Comparison of ENCODE assay signal across 8 mouse cellular contexts in genomic region chr11:75509741-75510626, GRCm38 (mm10). TPM values are rescaled to one million over a fixed set of nuclear protein-coding genes. Genes with fewer than 3 reads are reported as not detected.
A peak's percentile ranks its signal among the peaks of the same experiment; 100 is the strongest.
DNase-seq lines count a peak whose midpoint lies in the region; ATAC-seq and TF ChIP-seq lines count a peak whose summit lies in the region.

Gene Rilp, plus strand, starts transcription at chr11:75510094.

- peak within 1 kb of the TSS; percentile 42 for H3K9ac ChIP-seq in hindbrain, embryonic 15.5 days
- H3K9ac ChIP-seq in limb, embryonic 12.5 days (replicated peaks) = peak within 1 kb of the TSS; percentile 63
- peak within 1 kb of the TSS; percentile 64 for H3K9ac ChIP-seq in midbrain, embryonic 11.5 days (ENCODE audit: low read length)

- no peak for DNase-seq in spleen, adult 2 months (ENCODE audit: low read depth in 1 of 2, low spot score in 2 of 2)
- no peak for DNase-seq in spleen, adult 12 weeks (ENCODE audit: low spot score)
- DNase-seq in cerebellum, postnatal 36 days = peak; percentile 59 to 60
- DNase-seq in gastrocnemius, adult 8-10 months (ENCODE audit: low spot score in 2 of 2) = peak; percentile 83 to 89
- no peak for DNase-seq in midbrain, embryonic 11.5 days (ENCODE audit: low spot score, missing footprints)
- peak; percentile 75 for DNase-seq in thymus, postnatal 14 days

- no peaks in the 10 kb centered on the region for H3K9me3 ChIP-seq in hindbrain, embryonic 15.5 days
- no peaks in the 10 kb centered on the region for H3K9me3 ChIP-seq in limb, embryonic 12.5 days
- no peaks in the 10 kb centered on the region for H3K9me3 ChIP-seq in midbrain, embryonic 11.5 days (ENCODE audit: control insufficient read depth, low read length)

- ATAC-seq in hindbrain, embryonic 15.5 days (ENCODE audit: low FRiP score, low read depth) = peak; percentile 68
- ATAC-seq in limb, embryonic 12.5 days (ENCODE audit: insufficient number of reproducible peaks, insufficient read depth, low FRiP score, low TSS enrichment, low read depth) = peak; percentile 68
- peak; percentile 84 for ATAC-seq in midbrain, embryonic 11.5 days (ENCODE audit: low FRiP score)

- peak within 1 kb of the TSS; percentile 92 for H3K4me2 ChIP-seq in hindbrain, embryonic 15.5 days
- H3K4me2 ChIP-seq in limb, embryonic 12.5 days = peak within 1 kb of the TSS; percentile 90
- H3K4me2 ChIP-seq in midbrain, embryonic 11.5 days = peak within 1 kb of the TSS; percentile 95

- H3K27ac ChIP-seq in spleen, adult 2 months (ENCODE audit: insufficient read depth, low read length) = peak within 1 kb of the TSS; percentile 74
- peak within 1 kb of the TSS; percentile 79 for H3K27ac ChIP-seq in hindbrain, embryonic 15.5 days (replicated peaks)
- peak within 1 kb of the TSS; percentile 75 for H3K27ac ChIP-seq in limb, embryonic 12.5 days
- H3K27ac ChIP-seq in midbrain, embryonic 11.5 days (ENCODE audit: low read depth, low read length) = peak within 1 kb of the TSS; percentile 44

- peak; percentile 3; the same call in 1 of the 2 replicates for TF ChIP-seq CTCF in spleen, adult 2 months (IDR thresholded peaks at IDR 0.05; ENCODE audit: extremely low read depth, insufficient read depth, insufficient read length, insufficient replicate concordance)

- WGBS in spleen, adult 2 months = 8% methylated on average over 43 of the region's 43 CpGs
- 3% methylated on average over 43 of the region's 43 CpGs for WGBS in hindbrain, embryonic 15.5 days
- 3% methylated on average over 43 of the region's 43 CpGs for WGBS in limb, embryonic 12.5 days
- WGBS in midbrain, embryonic 11.5 days = 2% methylated on average over 43 of the region's 43 CpGs

- no peaks in the 10 kb centered on the region for H3K27me3 ChIP-seq in spleen, adult 2 months (ENCODE audit: control insufficient read depth, insufficient read depth, low read length)
- H3K27me3 ChIP-seq in hindbrain, embryonic 15.5 days = no peaks in the 10 kb centered on the region
- no peaks in the 10 kb centered on the region for H3K27me3 ChIP-seq in limb, embryonic 12.5 days
- no peaks in the 10 kb centered on the region for H3K27me3 ChIP-seq in midbrain, embryonic 11.5 days (ENCODE audit: control insufficient read depth, insufficient read depth, low read length)

- no peak for TF ChIP-seq POLR2A in spleen, adult 2 months (IDR thresholded peaks at IDR 0.05; ENCODE audit: low read depth, low read length)

- peaks cover 5% of the 10 kb centered on the region; the same call in 1 of the 2 replicates for H3K4me1 ChIP-seq in spleen, adult 2 months (ENCODE audit: control insufficient read depth, insufficient read depth, insufficient read length)
- peaks cover 20% of the 10 kb centered on the region for H3K4me1 ChIP-seq in hindbrain, embryonic 15.5 days (replicated peaks)
- peaks cover 36% of the 10 kb centered on the region for H3K4me1 ChIP-seq in limb, embryonic 12.5 days (replicated peaks)
- H3K4me1 ChIP-seq in midbrain, embryonic 11.5 days (ENCODE audit: control insufficient read depth, insufficient read depth, low read length) = peaks cover 13% of the 10 kb centered on the region

- H3K4me3 ChIP-seq in spleen, adult 2 months (ENCODE audit: extremely low read depth, insufficient read depth, insufficient read length) = peak within 1 kb of the TSS; percentile 55
- peak within 1 kb of the TSS; percentile 52 for H3K4me3 ChIP-seq in hindbrain, embryonic 15.5 days
- H3K4me3 ChIP-seq in limb, embryonic 12.5 days (replicated peaks) = peak within 1 kb of the TSS; percentile 52
- peak within 1 kb of the TSS; percentile 41 for H3K4me3 ChIP-seq in midbrain, embryonic 11.5 days (ENCODE audit: low read depth, low read length)

- H3K36me3 ChIP-seq in spleen, adult 2 months (ENCODE audit: control insufficient read depth, insufficient read depth, low read length) = peaks cover 26% of the 10 kb centered on the region
- H3K36me3 ChIP-seq in hindbrain, embryonic 15.5 days = peaks cover 42% of the 10 kb centered on the region
- peaks cover 50% of the 10 kb centered on the region for H3K36me3 ChIP-seq in limb, embryonic 12.5 days
- H3K36me3 ChIP-seq in midbrain, embryonic 11.5 days (ENCODE audit: control insufficient read depth, insufficient read depth, low read length) = peaks cover 24% of the 10 kb centered on the region

RNA-seq across cellular contexts. Expression of gene Rilp, which starts in this region (rescaled TPM):
- polyA plus RNA-seq in spleen, adult 2 months (2012; rRNA removed) = 1.1 and 1.6 TPM in 2 replicates
- total RNA-seq in gastrocnemius, adult 8-10 months (2022) = 10 to 100 TPM; 28.7 to 34.0 (median 30.9) TPM
- 2.7 and 3.1 TPM in 2 replicates for polyA plus RNA-seq in hindbrain, embryonic 15.5 days (2015; fragmentation: Nextera tagmentation; extraction: Ambion mirVana)
- 0.26 and 0.67 TPM in 2 replicates for polyA plus RNA-seq in limb, embryonic 12.5 days (2016; fragmentation: Nextera tagmentation; extraction: Ambion mirVana)
- polyA plus RNA-seq in midbrain, embryonic 11.5 days (2014; fragmentation: Nextera tagmentation; extraction: Ambion mirVana) = 0.53 and 0.72 TPM in 2 replicates

Comparison
In these comparisons a context has a peak if more than half of its experiments do, and no peak if none do; other contexts are left out.
1. Peak in ATAC-seq, H3K4me3 ChIP-seq, H3K27ac ChIP-seq, H3K9ac ChIP-seq and H3K4me2 ChIP-seq in limb, embryonic 12.5 days; RNA of the gene not detected or under 1 TPM.
2. Peak in ATAC-seq, H3K4me3 ChIP-seq, H3K27ac ChIP-seq, H3K9ac ChIP-seq and H3K4me2 ChIP-seq in midbrain, embryonic 11.5 days; RNA of the gene not detected or under 1 TPM.
3. DNase-seq: peak in cerebellum, postnatal 36 days (2 of 2), gastrocnemius, adult 8-10 months (2 of 2) and thymus, postnatal 14 days (single experiment); none in spleen, adult 2 months (0 of 2), spleen, adult 12 weeks (single experiment) and midbrain, embryonic 11.5 days (single experiment).
4. Peak in every context shown above with its lines, with median percentiles within 50 percentile points of each other: H3K27ac ChIP-seq, H3K4me3 ChIP-seq, ATAC-seq, H3K4me2 ChIP-seq and H3K9ac ChIP-seq.